Mouse (Mus musculus) adrenal gland, adult (tissue): ENCODE measurements around the gene Drp2.
A peak's percentile ranks its signal among the peaks of the same experiment; 100 is the strongest.

Source experiments
- DNase-seq, 2 experiments: peaks; one replicate each; pipeline ENCODE4 v3.0.0; 2022 to 2023; ENCODE audit warnings: low spot score in 1 of 2; ENCODE audit not compliant: inconsistent age in 2 of 2

The Drp2 gene

DNA sequence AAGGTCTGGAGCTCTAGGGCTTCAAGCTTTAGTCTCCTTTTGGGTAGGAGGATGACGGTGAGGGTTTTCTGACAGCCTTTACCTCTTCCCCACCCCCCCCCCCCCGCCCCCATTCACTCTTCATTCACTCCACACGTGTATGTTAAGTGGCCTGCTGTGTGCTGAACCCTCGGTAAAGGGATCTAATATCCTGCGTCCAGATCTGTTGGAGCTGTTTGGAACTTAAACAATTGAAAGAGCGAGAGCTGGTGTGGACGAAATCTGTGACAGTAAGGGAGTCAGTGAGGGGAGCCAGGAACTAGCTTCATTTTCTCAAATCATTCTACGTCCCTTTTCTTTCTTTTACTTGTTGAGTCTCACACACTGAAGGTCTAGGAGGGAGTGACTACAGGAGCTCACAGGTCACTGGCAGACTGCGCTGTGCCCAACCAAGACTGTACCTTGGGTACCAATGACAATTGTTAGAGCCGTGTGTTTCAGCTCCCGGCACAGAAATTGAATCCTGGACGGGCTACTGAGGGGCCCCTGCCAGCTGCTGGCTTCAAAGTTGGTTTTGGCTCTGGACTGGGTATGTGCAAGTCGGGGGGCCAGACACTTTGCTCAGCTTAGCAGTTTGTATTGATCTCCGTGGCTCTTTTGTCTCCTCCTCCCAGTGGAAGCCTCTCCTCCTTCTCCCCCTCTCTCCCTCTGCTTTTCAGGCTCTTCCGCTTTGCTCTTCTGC lies at the start of gene Drp2:
TSS of gene Drp2 (plus strand) at position 689 of the 721 bp plus-strand sequence.
- peak; percentile 3 to 53 for DNase-seq

DNA sequence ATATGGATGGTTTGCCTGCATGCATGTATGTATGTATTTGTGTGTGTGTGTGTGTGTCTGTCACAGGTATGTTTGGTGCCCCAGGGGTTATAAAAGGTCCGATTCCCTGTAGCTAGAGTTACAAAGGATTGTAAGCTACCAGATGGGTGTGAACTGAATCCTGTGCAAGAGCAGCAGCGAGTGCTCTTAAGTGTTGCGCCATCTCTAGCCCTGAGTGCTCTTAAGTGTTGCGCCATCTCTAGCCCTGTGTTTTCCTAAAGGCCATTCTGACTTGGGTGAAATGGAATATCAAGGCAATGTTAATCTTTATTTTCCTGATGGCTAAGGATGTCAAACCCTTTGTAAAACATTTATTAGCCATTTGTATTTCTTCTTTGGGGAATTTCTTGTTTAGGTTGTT lies 45.0 kb upstream of the Drp2 start:
- DNase-seq, result peak in 1 of 2 experiments; percentile 57

DNA sequence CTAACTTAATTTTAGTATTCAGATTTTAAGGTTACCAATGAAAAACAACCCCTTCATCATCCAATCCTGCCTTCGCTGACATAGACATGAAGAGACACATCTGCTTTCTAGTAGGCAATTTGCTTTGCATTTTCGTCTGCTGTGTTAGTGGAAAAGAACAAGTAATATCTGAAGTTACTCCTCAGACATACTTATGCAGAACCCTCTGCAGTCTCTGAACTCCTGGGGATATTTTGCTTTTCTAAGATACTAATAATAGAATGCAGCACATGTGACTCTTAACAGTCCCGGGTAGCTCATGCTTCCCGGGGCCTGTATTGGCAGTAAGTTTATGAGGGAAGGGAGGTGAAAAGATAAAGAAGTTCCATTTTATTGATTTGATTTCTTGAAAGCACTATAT lies 42.2 kb upstream of the Drp2 start:
- DNase-seq, result no peak

DNA sequence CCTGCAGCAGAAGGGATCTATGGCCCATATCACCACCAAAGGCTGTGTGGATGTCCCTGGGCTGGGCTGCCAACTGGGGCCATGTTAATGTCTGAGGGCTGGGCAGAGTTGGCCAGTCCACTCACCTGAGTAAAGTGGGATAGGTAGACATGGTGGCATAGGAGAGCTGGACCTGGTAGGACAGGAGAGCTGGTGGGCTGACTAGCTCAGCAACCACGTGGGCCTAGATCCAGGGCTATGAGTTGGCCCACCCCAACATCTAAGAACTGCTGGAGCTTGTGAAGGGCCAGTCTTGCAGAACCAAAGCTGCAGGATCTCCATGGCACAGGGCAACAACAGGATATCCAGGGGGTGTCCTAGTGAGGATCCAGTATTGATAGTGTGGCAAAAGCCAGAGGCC lies 38.9 kb upstream of the Drp2 start:
- peak in 1 of 2 experiments; percentile 26 for DNase-seq

DNA sequence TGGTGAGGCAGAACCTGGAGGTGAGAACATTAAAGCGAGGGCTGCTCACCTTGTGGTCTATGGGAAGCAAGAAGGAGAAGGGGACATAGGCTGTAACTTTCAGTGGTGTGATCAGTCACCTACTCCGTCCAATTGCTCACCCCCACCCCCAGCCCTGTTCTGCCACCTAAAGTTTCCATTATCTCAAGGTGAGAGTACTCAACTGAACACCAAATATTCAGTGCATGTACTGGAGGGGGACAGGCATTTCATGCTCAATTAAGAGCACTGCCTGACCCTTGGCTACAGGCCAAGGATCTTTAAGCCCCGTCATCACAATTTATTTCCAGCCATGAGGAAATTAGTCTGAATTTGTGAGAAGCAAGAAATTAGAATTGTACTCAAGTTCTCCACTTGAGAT lies 37.8 kb upstream of the Drp2 start:
- DNase-seq, result no peak

DNA sequence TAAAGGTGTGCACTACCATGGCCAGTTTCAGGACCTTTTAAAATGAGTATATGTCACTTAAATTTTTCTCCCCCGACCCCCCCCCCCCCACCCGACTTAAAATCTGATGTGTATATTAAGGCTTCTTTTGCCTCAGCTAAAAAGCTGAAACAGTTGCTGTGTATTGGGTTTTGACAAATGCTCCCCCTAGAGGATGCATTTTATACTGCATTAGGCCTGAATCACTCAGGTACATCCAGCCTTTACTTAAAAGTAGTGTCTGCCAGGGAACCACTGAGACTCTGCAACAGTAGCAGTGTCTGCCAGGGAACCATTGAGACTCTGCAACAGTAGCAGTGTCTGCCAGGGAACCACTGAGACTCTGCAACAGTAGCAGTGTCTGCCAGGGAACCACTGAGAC lies 33.1 kb upstream of the Drp2 start:
- no peak for DNase-seq

DNA sequence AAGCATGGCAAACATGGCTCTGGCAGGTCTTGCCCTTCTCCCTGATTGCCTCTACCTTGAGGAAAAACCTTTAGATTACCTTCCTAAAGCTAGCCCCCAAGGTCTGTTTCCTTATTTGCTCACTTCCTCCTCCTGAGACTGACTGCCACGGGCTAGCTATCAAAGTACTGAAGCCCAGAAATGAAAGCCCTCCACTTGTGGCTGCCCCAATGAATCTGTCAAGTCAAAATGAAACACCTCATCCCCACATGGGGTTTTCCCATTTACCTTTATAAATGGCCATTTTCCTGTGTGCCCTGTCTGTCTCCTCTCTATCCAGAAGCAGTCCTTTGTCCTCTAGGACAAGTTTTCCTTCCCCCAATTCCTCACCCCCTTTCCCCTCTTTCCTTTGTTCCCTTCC lies 30.2 kb upstream of the Drp2 start:
- no peak for DNase-seq

DNA sequence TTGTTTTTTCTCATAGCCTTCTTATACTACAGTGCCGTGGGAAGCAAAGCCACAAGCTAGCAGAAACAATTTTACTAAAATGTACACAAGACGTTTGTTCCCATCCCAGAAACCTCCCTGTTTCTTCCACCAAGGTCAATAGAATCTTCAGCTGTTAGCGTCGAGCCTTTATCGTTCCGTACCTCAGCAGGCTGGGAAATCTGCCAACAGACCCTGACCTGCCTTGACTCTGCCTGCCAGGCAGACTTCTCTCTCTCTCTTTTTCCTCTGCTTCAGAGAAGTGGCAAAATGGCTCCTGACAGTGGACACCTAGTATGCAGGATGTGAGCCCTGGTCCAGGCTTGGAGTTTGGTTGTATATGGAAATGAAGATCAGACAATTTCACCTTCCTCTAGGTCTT lies 19.5 kb upstream of the Drp2 start:
- DNase-seq, result peak; percentile 41 to 64

DNA sequence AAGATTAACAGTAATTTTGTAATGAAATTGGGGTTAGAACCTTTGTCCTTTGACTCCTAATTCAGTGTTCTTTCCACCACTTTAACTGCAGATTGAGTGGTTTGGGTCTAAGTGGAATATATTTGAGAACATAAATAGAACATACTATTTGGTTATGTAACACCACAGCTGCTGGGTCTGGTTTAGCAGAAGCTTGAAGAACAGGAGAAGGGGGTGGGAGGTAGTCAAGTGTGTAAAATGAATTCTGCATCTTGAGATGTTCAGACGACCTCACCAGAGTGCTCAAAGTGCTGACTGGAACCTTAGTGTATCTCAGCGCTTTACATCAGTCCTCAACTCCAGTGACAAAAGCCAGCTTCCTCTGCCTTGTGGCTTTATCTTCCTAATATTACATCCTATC lies 5.4 kb upstream of the Drp2 start:
- DNase-seq, result no peak

DNA sequence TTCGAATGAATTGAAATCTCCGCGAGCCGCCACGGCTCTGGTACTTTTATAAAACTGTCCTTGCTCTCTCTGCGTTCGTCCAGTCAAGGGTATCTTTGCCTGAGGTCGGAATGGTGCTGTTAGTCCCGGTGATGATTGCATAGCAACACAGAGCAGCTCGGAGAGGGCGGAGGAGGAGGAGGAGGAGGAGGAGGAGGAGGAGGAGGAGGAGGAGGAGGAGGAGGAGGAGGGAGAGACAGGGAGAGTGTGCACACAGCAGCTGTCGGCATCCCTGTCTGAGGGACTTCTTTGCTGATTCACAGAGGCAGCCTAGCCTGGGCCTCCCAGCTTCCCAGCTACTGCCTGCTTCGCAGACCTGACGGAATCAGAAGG lies 219 bp downstream of the Drp2 start:
- DNase-seq, result no peak

DNA sequence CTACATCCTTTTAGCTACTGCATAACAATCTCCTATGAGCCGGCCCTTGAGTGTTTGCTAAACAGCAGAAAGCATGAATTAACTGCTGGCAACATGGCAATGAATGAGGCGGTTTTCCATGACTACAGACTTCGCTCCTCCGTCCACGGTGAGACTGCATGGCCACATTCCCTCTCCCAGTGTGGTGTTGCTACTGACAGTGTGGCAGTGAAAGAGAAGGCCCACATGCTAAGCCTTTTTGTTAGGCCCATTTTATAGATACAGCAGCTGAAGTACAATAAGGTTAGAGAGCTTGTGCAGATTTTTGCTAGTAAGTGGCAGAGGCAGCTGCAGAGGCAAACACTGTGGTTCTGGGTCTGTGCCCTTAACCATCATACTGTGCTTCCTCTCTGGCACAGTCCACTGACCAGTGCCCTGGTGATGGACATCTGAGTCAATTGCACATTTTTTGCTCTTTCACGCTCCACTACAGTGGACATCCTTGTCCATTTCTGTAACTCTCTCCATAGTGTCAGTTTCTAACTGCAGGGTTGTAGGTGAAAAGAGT lies 5.1 kb downstream of the Drp2 start:
- no peak for DNase-seq

DNA sequence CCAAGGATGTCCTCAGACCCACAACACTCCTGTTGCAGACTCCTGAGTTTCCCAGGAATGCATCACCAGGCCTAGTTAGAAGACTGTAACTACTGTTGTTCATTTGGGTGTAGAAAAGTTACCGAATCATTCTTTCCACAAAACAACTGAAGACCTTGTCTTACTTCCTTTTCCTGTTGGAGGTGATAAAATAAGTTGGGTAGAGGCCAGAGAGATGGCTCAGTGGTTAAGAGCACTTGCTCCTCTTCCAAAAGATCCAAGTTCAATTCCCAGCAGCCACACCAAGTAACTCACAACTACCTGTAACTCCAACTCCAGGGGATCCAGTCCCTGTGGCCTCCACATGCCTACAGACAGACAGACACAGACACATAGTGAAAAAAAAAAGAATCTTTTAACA lies 7.7 kb downstream of the Drp2 start:
- DNase-seq, result no peak

DNA sequence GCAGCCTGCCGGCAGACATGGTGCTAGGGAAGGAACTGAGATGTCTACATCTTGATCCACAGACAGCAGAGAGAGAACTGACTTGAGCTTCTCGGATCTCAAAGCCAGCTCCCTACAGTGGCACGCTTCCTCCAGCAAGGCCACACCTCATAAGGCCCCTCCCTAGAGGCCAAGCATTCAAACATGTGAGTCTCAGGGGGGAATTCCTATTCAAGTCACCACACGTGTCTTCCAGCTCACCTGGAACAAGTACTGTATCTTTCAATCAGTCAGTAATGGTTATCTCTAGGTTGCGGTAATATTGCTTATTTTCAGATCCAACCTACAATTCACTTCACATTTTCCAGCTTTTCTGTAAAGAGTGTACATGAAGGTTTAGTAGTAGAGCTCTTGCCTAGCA lies 15.7 kb downstream of the Drp2 start:
- no peak for DNase-seq

DNA sequence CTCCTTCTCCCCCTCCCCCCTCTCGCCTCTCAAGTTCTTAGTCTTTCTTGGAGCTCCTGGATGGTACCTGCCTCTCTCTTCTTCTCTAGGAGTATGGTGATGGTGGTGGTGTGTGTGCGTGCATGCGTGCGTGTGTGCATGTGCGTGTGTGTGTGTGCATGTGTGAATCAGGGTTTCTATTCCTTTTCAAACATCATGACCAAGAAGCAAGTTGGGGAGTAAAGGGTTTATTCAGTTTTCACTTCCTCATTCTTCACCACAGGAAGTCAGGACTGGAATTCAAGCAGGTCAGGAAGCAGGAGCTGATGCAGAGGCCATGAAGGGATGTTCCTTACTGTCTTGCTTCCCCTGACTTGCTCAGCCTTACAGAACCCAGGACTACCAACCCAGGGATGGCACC lies 19.9 kb downstream of the Drp2 start:
- DNase-seq, result no peak

DNA sequence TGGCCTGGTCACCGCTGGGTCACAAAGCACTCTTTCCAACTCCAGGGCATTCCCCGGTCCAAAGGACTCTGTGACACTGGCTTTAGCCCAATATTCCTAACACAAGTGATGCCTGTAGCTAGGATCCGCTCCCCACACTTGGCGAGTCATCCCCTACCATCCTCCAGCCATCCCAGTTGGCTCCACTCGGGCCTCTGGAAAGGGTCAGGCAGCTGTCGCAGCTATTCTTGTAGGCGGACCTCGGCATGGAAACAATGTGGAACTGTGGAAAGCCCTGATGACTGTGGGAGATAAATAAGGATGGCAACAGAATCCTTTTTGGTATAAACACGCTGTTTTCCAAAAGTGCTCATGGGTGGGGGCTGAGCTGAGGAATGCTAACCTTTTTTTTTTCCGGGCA lies 21.4 kb downstream of the Drp2 start:
- DNase-seq, result no peak

DNA sequence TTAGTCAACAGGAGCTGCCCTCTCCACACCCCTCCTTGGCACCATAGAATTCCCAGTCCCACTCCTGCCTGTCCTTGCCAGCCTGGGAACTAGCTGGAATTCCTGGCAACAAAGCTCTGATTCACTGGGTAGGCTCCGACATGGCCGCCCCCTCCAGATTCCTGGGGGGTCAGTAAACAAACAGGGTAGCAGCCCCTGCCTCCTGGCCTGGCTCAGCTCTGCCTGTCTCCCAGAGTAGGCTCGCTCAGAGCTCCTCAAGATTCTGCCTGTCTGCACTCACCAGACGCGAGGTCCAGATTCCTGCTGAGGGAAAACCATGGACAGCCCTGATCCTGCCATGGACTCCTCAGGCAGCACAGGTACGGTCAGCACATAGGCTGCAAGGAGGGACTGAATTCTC lies 22.5 kb downstream of the Drp2 start:
- no peak for DNase-seq

DNA sequence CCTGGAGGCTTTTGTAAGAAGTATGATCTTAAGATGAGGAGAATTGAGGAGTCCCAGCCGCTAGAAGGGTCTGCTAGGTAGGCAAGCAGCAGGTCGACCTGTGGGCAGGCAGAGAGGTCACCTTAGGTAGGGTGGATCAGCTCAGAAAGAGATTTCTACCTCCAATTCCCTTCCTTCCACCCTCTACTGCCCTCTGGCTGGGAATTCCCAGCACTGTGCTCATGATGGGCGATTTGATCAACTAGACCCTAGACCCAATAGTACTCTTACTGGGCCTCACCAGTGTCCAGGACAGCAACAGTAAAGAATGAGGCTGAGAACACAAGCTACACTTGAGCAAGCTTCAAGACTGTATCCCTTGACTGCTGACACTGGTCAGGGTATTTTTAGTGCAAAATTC lies 23.0 kb downstream of the Drp2 start:
- DNase-seq, result no peak

DNA sequence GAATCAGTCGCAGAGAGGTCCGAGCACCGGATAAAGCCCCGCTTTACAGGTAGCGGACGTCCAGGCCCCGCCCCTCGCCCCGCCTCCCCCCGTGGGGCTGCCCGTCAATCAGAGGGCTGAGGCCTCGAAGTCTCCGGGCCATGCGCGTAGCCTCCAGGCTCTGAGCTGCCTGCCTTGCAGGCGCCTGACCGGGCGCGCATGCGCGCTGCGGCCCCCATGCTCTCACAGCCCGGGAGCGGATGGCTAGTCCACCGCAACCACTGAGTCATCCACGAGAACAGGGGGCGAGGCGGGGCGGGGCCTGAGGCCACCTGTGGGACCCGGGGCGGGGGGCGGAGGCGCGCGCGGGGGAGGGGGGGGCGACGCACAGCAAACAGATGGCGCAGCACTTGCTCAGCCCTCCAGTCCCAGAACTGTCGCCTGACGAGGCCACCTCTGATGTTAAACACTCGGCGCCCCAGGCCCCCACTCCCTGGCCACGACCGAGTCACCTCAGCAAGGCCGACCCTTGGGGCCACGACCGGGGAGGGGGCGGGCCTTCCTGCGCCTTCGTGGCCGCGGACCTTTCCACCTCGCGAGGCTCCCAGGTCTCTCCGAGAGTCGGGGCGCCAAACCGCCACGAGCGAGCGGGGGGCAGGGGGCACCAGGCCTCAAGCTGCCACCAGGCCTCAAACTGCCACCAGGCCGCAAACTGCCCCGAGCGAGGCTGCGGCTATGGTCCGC lies 70.8 kb downstream of the Drp2 start:
- DNase-seq, result no peak

DNA sequence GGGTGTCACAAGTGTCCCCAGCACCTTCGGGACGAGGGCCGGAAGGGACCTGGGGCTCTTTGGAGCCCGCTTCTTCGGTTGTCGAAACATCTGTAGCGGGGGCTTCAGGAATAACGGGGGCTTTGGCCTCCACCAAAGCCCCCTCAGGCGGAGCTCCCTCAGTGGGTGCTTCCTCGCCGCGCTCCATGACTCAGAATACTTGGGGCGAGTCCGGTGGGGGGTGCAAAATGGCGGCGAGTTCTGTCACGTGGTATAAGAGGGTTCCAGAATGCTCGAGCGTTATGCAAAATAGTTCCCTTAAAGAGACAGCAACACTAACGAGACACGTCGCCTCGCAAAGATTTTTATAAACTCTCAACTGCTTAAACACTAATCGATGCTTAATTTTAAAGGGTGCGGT lies 71.9 kb downstream of the Drp2 start, which contains the start of gene Taf7l:
TSS of gene Taf7l (minus strand) at position 201 of the 400 bp plus-strand sequence.
- no peak for DNase-seq

DNA sequence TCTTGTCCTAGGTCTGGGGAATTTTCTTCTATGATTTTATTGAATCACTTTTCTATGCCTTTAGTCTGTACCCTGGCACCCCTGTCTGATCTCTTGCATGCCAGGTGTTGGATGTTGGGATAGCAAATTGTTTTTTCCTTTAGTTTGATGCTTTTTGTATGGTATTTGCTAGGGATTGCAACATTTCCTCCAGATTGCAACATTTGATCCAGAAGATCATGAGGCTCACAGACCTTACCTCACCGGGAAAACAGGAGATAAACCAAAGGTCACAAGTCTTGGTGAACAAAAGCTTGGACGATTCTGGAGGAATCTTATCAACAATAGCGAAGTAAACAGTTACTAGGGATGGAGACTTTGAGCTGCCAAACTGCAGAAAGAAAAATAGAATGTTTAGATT lies 77.4 kb downstream of the Drp2 start:
- DNase-seq, result no peak

DNA sequence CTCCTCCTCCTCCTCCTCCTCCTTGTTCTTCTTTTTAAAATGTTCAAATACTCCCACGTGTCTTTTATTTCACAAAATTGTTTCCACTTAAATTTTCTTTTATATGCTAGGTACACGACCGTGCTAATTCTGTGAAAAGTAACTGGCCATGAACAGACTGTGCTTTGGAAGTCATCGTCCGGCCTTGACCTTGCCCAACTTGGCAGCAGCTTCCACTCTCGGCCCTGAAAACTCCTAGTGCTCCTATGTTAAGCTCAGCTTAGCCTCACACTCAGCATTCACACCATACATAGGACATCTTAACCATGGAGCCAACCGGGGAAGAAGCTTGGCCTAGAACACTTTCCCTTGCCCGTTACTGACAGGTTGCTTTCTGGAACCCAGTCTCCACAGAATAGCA lies 96.3 kb downstream of the Drp2 start:
- DNase-seq, result peak; percentile 80 to 84
